Mouse (Mus musculus) cerebellum, adult (tissue): ENCODE measurements around the gene Flii.

Experiments used
- ATAC-seq: cut with Nextera tagmentation; 2 replicates; pipeline ENCODE4 v1.9.2; 2017; ENCODE audit warnings: mild to moderate bottlenecking, moderate library complexity, mixed read lengths; ENCODE audit not compliant: insufficient number of reproducible peaks, low FRiP score, low TSS enrichment

The Flii gene

DNA sequence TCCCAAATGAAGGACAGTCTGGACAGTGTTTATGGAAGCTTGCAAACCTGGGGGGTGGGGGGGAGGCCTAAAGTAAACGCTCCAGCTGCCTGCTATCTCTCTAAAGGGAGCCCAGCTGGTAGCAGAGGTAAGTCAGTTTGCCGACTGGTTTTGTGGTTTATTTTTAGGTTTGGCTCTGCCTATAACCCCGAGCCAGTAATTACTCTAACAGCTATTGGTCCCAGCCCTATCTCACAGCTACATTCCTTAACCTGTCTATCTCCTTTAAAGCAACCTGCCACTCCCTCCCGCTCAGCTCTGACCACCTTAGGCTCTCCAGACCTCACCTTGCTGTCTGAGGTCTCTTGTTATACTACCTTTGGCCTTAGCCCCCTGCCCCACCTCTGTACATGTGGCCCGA lies 7.8 kb downstream of the Flii start:
- ATAC-seq = no peak

DNA sequence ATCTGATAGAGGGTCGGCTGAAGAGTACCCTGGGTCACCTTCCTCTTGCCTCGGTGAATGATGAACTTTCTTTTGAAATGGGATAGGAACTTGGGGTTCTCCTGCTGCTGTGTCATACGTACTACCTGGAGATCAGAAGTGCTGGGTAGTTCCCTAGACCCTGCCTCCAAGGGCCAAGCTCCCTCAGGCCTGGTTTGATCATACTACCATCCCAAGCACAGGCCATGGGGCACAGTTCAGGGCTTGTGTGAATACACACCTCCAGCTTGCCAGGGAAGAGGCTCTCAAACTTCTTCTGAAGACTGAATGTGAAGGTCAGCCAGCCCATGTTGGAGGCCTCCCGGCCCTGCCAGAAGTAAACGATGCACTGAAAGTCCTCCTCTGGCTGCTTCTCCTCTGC lies 11.2 kb downstream of the Flii start:
- ATAC-seq = no peak

DNA sequence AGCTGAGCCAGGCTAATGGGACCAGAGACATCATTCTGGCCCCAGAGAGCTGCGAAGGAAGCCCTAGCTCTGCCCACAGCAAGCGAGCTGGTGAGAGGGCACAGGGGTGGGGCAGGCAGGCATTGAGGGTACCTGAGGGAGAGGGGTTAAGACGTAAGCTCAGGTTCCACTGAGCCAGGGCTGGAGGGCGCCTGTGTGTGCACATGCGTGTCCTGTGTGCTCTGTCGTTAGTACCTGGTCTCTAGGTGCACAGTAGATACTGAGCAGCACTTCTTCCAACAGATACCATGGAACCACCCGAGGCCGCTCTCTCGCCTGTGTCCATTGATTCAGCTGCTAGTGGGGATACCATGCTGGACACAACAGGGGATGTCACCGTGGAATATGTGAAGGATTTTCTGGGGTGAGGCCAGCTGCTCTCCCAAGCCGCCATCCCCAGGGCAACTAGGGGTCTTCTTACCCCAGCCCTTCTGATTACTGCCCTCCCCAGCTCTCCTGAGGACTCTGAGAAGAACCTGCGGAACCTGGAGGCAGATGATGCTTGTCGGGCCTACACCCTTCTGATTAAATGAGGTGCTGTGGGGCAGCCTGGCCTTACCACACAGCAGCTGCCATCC lies 14.3 kb downstream of the Flii start:
- ATAC-seq = no peak

DNA sequence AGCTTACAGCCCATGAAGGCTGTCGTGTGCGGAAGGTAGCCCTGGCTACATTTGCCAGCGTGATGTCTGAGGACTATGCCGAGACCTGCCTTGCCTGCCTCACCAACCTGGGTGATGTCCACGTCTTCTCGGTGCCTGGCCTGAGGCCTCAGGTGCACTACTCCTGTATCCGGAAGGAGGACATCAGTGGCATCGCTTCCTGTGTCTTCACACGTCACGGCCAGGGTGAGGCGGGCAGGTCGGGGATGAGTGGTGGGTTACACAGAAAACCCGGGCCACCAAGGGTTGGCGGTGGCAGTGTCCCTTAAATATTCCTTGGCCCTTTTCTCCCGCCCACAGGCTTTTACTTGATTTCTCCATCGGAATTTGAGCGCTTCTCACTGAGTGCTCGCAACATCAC lies 15.0 kb downstream of the Flii start:
- ATAC-seq = no peak

DNA sequence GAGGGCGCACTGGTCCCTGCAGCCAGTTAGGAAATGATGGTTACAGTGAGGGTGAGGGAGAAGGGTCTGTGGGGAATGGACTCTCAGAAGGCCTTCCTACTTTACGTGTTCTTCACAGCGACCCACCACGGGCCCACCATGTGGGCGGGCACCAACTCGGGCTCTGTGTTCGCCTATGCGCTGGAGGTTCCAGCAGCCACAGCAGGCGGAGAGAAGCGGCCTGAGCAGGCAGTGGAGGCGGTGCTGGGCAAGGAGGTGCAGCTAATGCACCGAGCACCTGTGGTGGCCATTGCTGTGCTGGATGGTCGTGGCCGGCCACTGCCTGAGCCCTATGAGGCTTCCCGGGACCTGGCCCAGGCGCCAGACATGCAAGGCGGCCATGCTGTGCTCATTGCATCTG lies 15.8 kb downstream of the Flii start:
- ATAC-seq = no peak

DNA sequence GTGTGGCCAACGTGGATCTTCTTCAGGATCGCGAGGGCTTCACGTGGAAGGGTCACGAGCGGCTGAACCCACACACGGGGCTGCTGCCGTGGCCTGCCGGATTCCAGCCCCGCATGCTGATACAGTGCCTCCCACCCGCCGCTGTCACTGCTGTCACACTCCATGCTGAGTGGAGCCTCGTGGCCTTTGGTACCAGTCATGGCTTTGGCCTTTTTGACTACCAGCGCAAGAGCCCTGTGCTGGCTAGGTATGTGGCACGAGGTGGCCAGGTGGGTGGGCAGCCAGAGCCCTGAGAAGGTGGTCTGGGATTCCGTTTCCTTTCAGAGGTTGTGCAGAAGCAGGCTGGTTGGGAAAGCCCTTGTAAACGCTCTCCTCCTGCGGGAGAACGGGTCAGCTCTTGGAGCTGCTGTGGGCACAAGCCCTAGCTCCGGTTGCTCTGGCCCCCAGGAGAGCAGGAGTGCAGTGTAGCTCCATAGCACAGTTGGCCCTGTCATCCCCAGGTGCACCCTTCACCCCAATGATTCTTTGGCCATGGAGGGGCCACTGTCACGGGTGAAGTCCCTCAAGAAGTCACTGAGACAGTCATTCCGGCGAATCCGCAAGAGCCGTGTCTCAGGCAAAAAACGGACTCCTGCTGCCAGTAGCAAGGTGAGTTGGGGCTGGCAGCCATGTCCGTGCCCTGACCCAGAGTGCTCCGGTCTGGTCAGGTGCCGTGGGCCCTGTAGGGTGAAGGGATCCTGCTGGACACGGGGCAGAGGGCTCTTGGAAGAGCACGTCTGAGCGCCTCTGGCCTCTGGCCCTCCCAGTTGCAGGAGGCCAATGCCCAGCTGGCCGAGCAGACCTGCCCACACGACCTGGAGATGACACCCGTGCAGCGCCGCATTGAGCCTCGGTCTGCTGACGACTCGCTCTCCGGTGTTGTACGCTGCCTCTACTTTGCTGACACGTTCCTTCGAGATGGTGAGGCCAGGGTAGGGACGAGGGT lies 17.3 kb downstream of the Flii start:
- no peak for ATAC-seq

- ATAC-seq = no peak
Observed at GRCm38 (mm10) chr11:60708631-60709030, 18.4 kb downstream of the Flii start.

DNA sequence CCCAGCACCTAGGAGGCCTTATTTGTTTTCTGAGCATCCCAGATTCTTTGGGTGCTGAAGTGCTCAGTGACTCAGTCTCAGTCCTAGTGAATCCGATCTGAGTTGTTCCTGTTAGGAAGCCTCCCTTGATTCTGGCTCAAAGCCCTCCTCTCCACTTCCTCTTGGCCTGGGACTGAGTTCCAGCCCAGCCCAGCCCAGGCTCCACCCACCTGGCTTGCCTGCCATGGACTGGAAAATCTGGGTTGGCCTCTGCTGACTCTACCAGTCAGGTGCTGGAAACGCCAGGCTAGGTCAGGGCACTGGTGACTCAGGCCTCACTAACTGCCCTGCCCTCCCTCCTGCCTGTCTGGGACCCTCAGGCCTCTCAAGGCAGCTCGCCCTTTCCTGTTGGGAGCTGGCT lies 19.4 kb downstream of the Flii start:
- ATAC-seq = no peak

- no peak for ATAC-seq
Observed at GRCm38 (mm10) chr11:60706696-60707480, 20.2 kb downstream of the Flii start.

GRCm38 (mm10) chr11:60706076-60706475 lies 21.0 kb downstream of the Flii start:
- no peak for ATAC-seq

DNA sequence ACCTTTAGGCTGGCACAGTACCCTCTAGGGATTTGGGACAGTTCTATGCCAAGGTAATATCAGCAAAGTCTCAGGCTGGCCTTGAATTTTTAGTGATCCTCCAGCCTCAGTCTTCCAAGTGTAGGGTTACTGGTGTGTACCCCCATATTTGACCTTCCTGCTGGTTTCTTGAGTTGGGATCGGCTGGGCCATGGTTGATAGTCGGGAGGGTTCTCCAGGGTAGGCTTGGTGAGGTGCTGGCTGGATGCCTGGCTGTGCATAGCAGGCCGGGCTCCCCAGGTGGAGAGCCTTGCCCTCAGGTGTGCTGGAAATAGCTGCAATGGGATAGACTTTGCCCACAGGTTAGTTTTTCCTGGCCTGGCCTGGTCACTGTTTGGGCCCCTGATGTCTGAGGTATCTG lies 21.8 kb downstream of the Flii start:
- no peak for ATAC-seq

DNA sequence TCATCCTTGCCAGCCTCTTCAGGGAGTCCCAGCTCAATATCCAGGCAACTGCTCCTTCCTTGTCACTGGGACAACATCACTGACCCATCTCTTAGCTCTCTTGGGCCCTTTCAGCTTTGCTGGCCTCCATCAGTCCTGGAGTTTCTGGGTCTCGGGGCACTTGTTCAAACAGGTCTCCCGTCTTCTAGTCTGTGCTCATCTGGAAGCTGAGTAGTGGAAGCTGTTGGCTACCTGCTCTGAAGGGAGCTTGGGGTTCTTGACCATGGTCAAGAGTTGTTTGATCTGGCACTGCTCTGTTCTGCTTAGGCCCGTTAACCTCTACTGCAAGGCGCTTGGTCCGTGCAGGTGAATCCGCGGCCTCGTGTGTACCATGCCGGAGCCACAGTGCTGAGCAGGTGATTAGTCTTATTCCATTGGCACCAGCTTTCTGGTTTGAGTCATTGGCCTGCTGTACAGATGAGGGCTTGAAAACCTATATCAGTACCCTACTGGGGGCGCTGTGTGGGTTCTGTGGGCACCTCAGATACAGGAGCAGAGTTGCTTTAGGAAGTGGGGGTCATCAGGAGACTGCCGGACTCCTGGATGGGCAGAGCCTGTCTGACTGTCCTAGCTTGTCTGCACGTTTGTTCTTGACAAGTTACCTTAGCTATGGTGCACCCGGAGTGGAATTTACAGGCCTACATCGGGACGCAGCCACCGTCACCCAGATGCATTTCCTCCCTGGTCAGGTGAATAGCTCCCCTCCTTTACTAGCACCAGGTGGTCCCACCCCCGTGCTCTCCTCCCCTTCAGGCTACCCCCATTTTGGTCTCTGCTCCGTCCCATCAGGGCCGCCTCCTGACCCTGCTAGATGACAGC lies 22.8 kb downstream of the Flii start:
- no peak for ATAC-seq

DNA sequence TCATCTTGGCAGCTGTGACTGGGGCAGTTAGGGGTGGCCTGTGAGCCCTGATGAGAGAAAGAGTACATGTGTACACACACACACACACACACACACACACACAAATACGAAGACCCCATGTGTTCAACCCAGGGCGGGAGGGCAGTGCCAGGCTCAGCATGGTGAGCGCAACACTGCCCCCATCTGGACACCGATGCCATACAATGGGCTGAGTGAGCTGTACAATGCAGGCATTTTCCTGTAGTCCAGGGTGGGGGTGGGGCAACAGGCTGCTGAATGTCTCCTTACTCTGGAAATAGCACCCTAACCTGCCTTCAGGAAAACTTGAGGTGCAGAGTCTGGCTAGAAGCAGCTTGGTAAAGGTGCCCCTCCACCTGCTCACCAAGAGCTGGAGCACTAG lies 23.9 kb downstream of the Flii start:
- ATAC-seq = no peak

DNA sequence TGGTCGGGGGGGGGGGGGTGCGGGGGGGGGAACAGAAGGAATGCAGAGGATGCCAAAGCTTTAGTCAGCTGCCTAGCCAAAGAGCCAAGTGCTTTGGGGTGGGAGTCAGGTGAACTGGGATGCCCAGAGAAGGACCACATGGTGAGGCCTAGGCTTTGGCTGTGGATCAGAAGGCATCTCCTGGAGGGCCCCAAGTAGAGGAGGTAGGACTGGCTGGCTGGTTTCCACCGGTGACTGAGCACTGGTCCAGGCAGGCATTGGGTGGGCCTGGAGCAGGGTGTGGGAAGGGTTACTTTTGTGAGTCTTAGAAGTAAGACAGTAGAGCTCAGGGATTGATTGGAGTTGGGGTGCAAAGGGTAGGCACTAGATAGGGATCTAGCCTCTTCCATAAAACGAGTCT lies 25.5 kb downstream of the Flii start:
- ATAC-seq = no peak

DNA sequence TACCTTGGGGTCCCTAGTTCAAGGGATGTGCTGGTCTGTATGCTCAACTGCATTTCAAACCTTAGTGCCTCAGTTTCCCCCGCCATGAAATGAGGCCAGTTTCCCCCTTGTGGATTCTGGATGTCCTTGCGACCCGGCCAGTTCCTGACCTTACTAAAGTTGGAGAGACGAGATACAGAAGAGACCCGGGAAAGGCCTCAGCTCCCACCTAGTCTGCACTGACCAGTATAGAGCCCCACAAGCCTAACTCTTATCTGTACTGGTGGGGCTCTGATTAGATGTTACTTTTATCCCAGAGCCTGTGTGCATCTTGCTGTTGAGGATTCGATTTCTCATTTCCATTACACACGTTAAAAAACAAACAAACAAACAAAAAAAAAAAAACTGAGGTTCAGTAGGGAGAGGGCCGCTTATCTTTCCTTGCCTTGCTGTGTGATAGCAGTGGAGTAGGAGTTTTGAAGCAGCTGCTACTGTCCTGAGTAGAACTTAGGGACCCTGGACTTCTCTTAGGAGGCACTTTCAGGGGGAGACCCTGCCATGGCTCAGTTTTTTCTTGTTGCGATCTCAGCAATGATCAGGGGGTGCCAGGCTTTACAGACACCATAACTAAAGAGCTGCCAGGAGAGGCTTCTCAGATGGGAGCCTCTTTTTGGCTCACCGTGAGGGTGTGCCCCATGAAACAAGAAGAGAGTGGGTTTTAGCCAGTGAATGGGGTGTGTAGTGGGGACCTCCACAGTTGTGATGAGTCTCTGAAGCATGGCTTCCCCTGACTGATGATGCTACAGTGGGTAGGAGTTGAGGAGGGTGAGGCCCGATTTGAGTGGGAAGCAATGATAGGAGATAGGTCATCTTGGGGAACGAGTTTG lies 26.5 kb downstream of the Flii start:
- no peak for ATAC-seq

GRCm38 (mm10) chr11:60699524-60700075 lies 27.5 kb downstream of the Flii start, which contains the start of gene Llgl1:
Gene Llgl1, plus strand, starts transcription at chr11:60699723.
- ATAC-seq = peak; percentile 87

GRCm38 (mm10) chr11:60698806-60699523 lies 28.1 kb downstream of the Flii start:
- no peak for ATAC-seq

GRCm38 (mm10) chr11:60697561-60697960 lies 29.5 kb downstream of the Flii start:
- ATAC-seq = no peak
